Mouse (Mus musculus): ENCODE measurements around the gene Sv2c. TPM values are rescaled to one million over a fixed set of nuclear protein-coding genes. Genes with fewer than 3 reads are reported as not detected.
"Not testable (repeated sequence)": the region's sequence is repeated elsewhere in the genome, so short reads cannot be mapped to it uniquely, and the experiment has no call there.

Gene Sv2c
- total and polyA plus RNA-seq, 2 experiments from 2014 or later, result 0.15 to 0.25 TPM

DNA sequence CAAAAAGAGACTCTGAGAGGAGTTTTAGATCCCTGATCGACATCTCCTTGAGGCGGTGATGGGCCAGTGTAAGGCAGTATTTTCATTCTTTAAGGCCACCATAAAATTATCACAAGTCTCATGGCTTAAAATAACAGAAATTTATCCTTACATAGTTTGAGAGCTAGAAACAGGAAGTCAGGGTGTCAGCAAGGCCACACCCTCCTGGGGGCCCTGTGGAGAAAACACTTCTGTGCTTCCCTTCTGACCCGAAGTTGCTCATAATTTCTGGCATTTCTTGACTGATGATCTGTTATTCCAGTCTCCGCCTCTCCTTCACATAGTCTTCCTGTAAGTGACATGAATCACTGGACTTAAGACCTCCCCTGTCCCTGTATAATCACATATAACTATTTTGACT is 26.0 kb downstream of the Sv2c start:
- no peak for DNase-seq (ENCODE audit: low spot score)
- Histone ChIP-seq H3K27me3 (ENCODE audit: control insufficient read depth, insufficient read depth, low read length) (no peaks in the 10 kb centered on the region), H3K9ac (replicated peaks; ENCODE audit: low read depth, low read length) (no peak overlapping the region), H3K4me2 (ENCODE audit: low read depth, low read length) (no peak overlapping the region), H3K4me3 (ENCODE audit: low read depth, low read length) (no peak overlapping the region), H3K36me3 (replicated peaks; ENCODE audit: control insufficient read depth, insufficient read depth, low read length) (no peaks in the 10 kb centered on the region), H3K27ac (ENCODE audit: low read depth) (no peak overlapping the region), H3K9me3 (replicated peaks; ENCODE audit: control insufficient read depth, low read length) (no peaks in the 10 kb centered on the region), H3K4me1 (ENCODE audit: control insufficient read depth, insufficient read depth) (no peaks in the 10 kb centered on the region)
- no peak for ATAC-seq (ENCODE audit: insufficient read depth, low read depth)
- 70% methylated on average over 4 of the region's 4 CpGs for WGBS
- TF ChIP-seq EP300 (IDR thresholded peaks at IDR 0.05; ENCODE audit: low read depth), result no peak
- no peak for TF ChIP-seq CTCF (IDR thresholded peaks at IDR 0.05; ENCODE audit: low read depth)

DNA sequence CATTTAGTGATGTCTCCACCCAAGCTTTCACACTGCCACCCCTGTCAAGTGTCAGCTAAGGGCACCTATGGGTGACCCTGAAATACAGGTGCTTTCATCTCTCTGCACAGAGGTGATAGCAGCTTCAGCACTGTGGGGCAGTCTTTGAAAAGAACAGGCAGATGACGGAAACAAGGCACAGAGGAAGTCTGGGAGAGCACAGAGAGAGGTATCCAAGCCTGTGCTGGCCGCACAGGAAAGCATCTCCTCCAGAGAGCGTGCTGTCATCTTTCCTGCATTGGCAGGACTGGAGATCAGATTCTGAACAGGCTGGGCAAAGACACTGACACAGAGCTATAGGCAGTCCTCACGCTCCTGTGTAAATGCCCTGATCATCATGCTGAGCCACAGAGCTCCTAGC is 41.4 kb downstream of the Sv2c start:
- Histone ChIP-seq H3K4me1 (ENCODE audit: control insufficient read depth, insufficient read depth) (no peaks in the 10 kb centered on the region), H3K4me2 (ENCODE audit: low read depth, low read length) (no peak overlapping the region), H3K4me3 (ENCODE audit: low read depth, low read length) (no peak overlapping the region), H3K36me3 (replicated peaks; ENCODE audit: control insufficient read depth, insufficient read depth, low read length) (no peaks in the 10 kb centered on the region), H3K27ac (ENCODE audit: low read depth) (no peak overlapping the region), H3K9ac (replicated peaks; ENCODE audit: low read depth, low read length) (no peak overlapping the region), H3K27me3 (ENCODE audit: control insufficient read depth, insufficient read depth, low read length) (no peaks in the 10 kb centered on the region), H3K9me3 (replicated peaks; ENCODE audit: control insufficient read depth, low read length) (no peaks in the 10 kb centered on the region)
- no peak for DNase-seq (ENCODE audit: low spot score)
- TF ChIP-seq CTCF (IDR thresholded peaks at IDR 0.05; ENCODE audit: low read depth), result no peak
- TF ChIP-seq EP300 (IDR thresholded peaks at IDR 0.05; ENCODE audit: low read depth), result no peak
- WGBS, result 49% methylated on average over 4 of the region's 4 CpGs
- no peak for ATAC-seq (ENCODE audit: insufficient read depth, low read depth)

DNA sequence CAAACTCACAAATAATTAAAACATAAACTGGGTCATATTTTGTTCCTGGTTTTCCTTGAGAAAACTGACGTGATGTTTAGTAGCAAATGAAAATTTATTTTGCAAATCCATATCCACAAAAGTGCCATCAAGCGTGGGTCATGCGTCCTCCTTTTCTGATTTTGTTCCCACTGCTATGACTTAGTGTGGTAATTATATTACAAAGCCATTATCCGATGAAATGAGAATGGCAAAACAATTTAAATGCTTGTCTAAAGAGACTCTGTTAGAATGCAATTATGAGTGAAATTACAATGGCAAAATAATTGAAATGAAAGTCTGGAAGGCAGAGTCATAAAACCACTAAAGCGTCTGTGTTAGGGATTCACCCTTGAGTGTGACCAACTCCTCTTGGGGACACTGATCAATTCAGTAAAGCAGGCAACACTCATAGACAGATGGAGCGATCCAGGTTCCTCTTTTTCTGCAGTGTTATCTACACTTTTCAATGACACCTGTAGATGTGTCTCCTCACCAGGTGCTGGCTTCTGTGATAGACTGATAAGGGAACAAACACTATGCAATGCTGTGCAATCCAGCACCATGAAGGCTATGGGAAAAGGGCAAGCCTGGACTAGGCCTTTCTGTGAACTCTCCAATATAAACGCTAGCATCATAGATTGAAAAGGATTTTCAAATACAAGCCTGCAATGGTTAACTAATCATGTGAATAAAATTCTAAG is 46.6 kb downstream of the Sv2c start:
- no peak for TF ChIP-seq CTCF (IDR thresholded peaks at IDR 0.05; ENCODE audit: low read depth)
- no peak for TF ChIP-seq EP300 (IDR thresholded peaks at IDR 0.05; ENCODE audit: low read depth)
- H3K9ac ChIP-seq (replicated peaks; ENCODE audit: low read depth, low read length), result no peak overlapping the region
- H3K4me1 ChIP-seq (ENCODE audit: control insufficient read depth, insufficient read depth), result no peaks in the 10 kb centered on the region
- DNase-seq (ENCODE audit: low spot score), result no peak
- WGBS, result 86% methylated on average over 7 of the region's 7 CpGs
- no peaks in the 10 kb centered on the region for H3K27me3 ChIP-seq (ENCODE audit: control insufficient read depth, insufficient read depth, low read length)
- H3K9me3 ChIP-seq (replicated peaks; ENCODE audit: control insufficient read depth, low read length), result no peaks in the 10 kb centered on the region
- no peak for ATAC-seq (ENCODE audit: insufficient read depth, low read depth)
- H3K4me2 ChIP-seq (ENCODE audit: low read depth, low read length), result no peak overlapping the region
- no peak overlapping the region for H3K4me3 ChIP-seq (ENCODE audit: low read depth, low read length)
- no peaks in the 10 kb centered on the region for H3K36me3 ChIP-seq (replicated peaks; ENCODE audit: control insufficient read depth, insufficient read depth, low read length)
- no peak overlapping the region for H3K27ac ChIP-seq (ENCODE audit: low read depth)

DNA sequence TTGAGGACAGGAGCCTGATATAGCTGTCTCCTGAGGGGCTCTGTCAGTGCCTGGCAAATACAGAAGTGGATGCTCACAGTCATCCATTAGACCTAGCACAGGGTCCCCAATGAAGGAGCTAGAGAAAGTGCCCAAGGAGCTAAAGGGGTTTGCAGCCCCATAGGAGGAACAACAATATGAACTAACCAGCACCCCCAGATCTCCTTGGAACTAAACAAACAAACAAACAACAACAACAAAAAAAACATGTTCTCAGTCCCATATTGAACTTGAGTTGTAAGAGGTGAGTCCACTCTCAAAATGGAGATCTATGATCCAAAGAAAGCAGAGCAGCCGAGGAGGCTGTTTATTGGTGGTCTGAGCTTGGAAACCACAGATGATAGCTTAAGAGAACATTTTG is 50.6 kb downstream of the Sv2c start, which contains the start of gene Gm17190:
TSS of gene Gm17190 (plus strand) at position 301 of the 400 bp plus-strand sequence.
- H3K4me2 ChIP-seq (ENCODE audit: low read depth, low read length); ATAC-seq (ENCODE audit: insufficient read depth, low read depth); H3K4me1 ChIP-seq (ENCODE audit: control insufficient read depth, insufficient read depth); H3K9ac ChIP-seq (replicated peaks; ENCODE audit: low read depth, low read length); H3K36me3 ChIP-seq (replicated peaks; ENCODE audit: control insufficient read depth, insufficient read depth, low read length); DNase-seq (ENCODE audit: low spot score); H3K27ac ChIP-seq (ENCODE audit: low read depth); H3K9me3 ChIP-seq (replicated peaks; ENCODE audit: control insufficient read depth, low read length); H3K27me3 ChIP-seq (ENCODE audit: control insufficient read depth, insufficient read depth, low read length); H3K4me3 ChIP-seq (ENCODE audit: low read depth, low read length): not testable (repeated sequence)
- 79% methylated on average over 1 of the region's 1 CpGs for WGBS

DNA sequence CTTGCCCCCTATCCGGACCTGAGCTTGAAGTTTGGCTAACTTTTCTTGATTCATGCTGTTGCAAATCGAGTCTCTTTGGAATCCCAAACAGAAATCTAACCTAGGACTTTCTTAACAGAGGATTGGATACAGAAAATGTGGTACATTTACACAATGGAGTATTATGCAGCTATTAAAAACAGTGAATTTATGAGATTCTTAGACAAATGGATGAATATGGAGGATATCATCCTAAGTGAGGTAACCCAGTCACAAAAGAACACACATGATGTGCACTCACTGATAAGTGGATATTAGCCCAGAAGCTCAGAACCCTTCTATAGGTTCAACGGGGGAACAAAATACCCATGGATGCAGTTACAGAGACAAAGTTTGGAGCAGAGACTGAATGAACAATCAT is 51.1 kb downstream of the Sv2c start, which contains the start of gene Gm20075:
TSS of gene Gm20075 (minus strand) at position 101 of the 400 bp plus-strand sequence.
- not testable (repeated sequence) for H3K4me2 ChIP-seq (ENCODE audit: low read depth, low read length); H3K9ac ChIP-seq (replicated peaks; ENCODE audit: low read depth, low read length); H3K4me1 ChIP-seq (ENCODE audit: control insufficient read depth, insufficient read depth); H3K9me3 ChIP-seq (replicated peaks; ENCODE audit: control insufficient read depth, low read length); ATAC-seq (ENCODE audit: insufficient read depth, low read depth); H3K4me3 ChIP-seq (ENCODE audit: low read depth, low read length); H3K27ac ChIP-seq (ENCODE audit: low read depth); DNase-seq (ENCODE audit: low spot score); H3K36me3 ChIP-seq (replicated peaks; ENCODE audit: control insufficient read depth, insufficient read depth, low read length); H3K27me3 ChIP-seq (ENCODE audit: control insufficient read depth, insufficient read depth, low read length)
- WGBS, result 67% methylated on average over 3 of the region's 3 CpGs

DNA sequence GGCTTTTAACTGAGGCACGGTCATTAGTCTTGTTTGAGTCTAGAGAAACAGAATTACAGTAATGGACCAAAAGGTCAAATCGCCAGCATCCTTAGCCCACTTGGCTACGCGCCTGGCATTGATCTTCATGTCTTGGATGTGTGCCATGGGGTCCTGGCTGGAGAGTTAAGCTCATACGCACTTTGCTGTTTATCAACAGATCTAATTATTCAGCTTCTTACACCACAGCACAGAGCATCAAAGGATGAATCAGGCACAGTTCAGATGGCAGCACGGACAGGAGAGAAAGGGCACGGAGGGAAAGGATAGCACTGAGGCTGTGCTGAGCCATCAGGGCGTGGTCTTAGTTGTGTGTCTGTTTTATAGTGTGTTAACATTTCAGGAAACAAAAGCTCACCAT is 58.8 kb downstream of the Sv2c start:
- Histone ChIP-seq H3K27ac (ENCODE audit: low read depth) (no peak overlapping the region), H3K4me1 (ENCODE audit: control insufficient read depth, insufficient read depth) (no peaks in the 10 kb centered on the region), H3K9ac (replicated peaks; ENCODE audit: low read depth, low read length) (no peak overlapping the region), H3K4me2 (ENCODE audit: low read depth, low read length) (no peak overlapping the region), H3K9me3 (replicated peaks; ENCODE audit: control insufficient read depth, low read length) (no peaks in the 10 kb centered on the region), H3K36me3 (replicated peaks; ENCODE audit: control insufficient read depth, insufficient read depth, low read length) (no peaks in the 10 kb centered on the region), H3K4me3 (ENCODE audit: low read depth, low read length) (no peak overlapping the region), H3K27me3 (ENCODE audit: control insufficient read depth, insufficient read depth, low read length) (no peaks in the 10 kb centered on the region)
- whole genome bisulfite sequencing, result 66% methylated on average over 8 of the region's 8 CpGs
- DNase-seq (ENCODE audit: low spot score), result no peak
- no peak for ATAC-seq (ENCODE audit: insufficient read depth, low read depth)
- TF ChIP-seq EP300 (IDR thresholded peaks at IDR 0.05; ENCODE audit: low read depth) (no peak), CTCF (IDR thresholded peaks at IDR 0.05; ENCODE audit: low read depth) (no peak)
